Mouse (Mus musculus) MEL (cell line): ENCODE results near the gene Rrp36. TPM values are rescaled to one million over a fixed set of nuclear protein-coding genes. Genes with fewer than 3 reads are reported as not detected.

Experiments used
- DNase-seq: peaks from one replicate; pipeline ENCODE4 v3.0.0; 2011; ENCODE audit warnings: low read depth, low spot score
- H3K27ac ChIP-seq: 2 replicates; pipeline ENCODE4 v1.5.1; 2012; ENCODE audit warnings: low read depth, mild to moderate bottlenecking, control low read depth, low read length, moderate library complexity; ENCODE audit not compliant: control insufficient read depth
- H3K27me3 ChIP-seq, 2 experiments: fragments of 150-350 bp in 1 of 2; sonication (generic) in 1 of 2; 2 replicates each; pipeline ENCODE4 v1.6.1; 2012; ENCODE audit warnings: low read length in 2 of 2, mild to moderate bottlenecking in 2 of 2, improper control_type of control experiment in 1 of 2, moderate library complexity in 1 of 2; ENCODE audit not compliant: insufficient read depth in 2 of 2, control insufficient read depth in 1 of 2
- H3K36me3 ChIP-seq, 2 experiments: 2 replicates each; pipeline ENCODE4 v1.6.1; 2012 to 2014; ENCODE audit warnings: low read length in 2 of 2, improper control_type of control experiment in 1 of 2, inconsistent platforms in 1 of 2, mild to moderate bottlenecking in 1 of 2; ENCODE audit not compliant: insufficient read depth in 2 of 2, control insufficient read depth in 1 of 2
- H3K4me1 ChIP-seq, 2 experiments: fragments of 150-350 bp in 1 of 2; sonication (generic) in 1 of 2; 2 replicates each; pipeline ENCODE4 v1.6.1; 2012; ENCODE audit warnings: low read length in 2 of 2, improper control_type of control experiment in 1 of 2, mild to moderate bottlenecking in 1 of 2; ENCODE audit not compliant: insufficient read depth in 2 of 2, control insufficient read depth in 1 of 2
- H3K4me3 ChIP-seq, 2 experiments: fragments of 150-350 bp in 1 of 2; sonication (generic) in 1 of 2; 2 replicates each; pipeline ENCODE4 v1.5.1; 2012; ENCODE audit warnings: low read depth in 2 of 2, low read length in 2 of 2, mild to moderate bottlenecking in 2 of 2, moderate library complexity in 2 of 2, control low read depth in 1 of 2, improper control_type of control experiment in 1 of 2; ENCODE audit not compliant: control insufficient read depth in 1 of 2, insufficient read depth in 1 of 2
- H3K79me2 ChIP-seq: 2 replicates; pipeline ENCODE4 v1.6.1; 2012; ENCODE audit warnings: mild to moderate bottlenecking, low read length, moderate library complexity; ENCODE audit not compliant: control insufficient read depth, poor library complexity, insufficient read depth
- H3K9ac ChIP-seq: 2 replicates; pipeline ENCODE4 v1.6.1; 2012; ENCODE audit warnings: low read depth, mild to moderate bottlenecking, control low read depth, low read length, moderate library complexity; ENCODE audit not compliant: control insufficient read depth, poor library complexity, severe bottlenecking
- H3K9me3 ChIP-seq: fragments of 150-350 bp; sonication (generic); replicated peaks from 2 replicates; pipeline ENCODE4 v1.6.1; 2012; ENCODE audit warnings: mild to moderate bottlenecking, low read length, improper control_type of control experiment, moderate library complexity; ENCODE audit not compliant: insufficient read depth
- CHD1 ChIP-seq: IDR thresholded peaks from 2 replicates; pipeline ENCODE4 v1.6.1; 2012; ENCODE audit warnings: low read depth, mild to moderate bottlenecking, inconsistent platforms, low read length, improper control_type of control experiment
- CHD2 ChIP-seq: IDR thresholded peaks from 2 replicates; pipeline ENCODE4 v1.6.1; 2011; ENCODE audit warnings: low read length, improper control_type of control experiment
- CTCF ChIP-seq, 3 experiments: IDR thresholded peaks in 2 of 3; conservative IDR thresholded peaks in 1 of 3; 2 replicates each; pipeline ENCODE4 v1.5.1; 2011 to 2012; ENCODE audit warnings: low read length in 3 of 3, low read depth in 2 of 3, mild to moderate bottlenecking in 2 of 3, improper control_type of control experiment in 1 of 3, inconsistent platforms in 1 of 3, mixed read lengths in 1 of 3, moderate library complexity in 1 of 3; ENCODE audit not compliant: control insufficient read depth in 1 of 3, insufficient read depth in 1 of 3, poor library complexity in 1 of 3, severe bottlenecking in 1 of 3
- E2F4 ChIP-seq: IDR thresholded peaks from 2 replicates; pipeline ENCODE4 v1.6.1; 2011; ENCODE audit warnings: low read depth, low read length, improper control_type of control experiment, borderline replicate concordance
- ELF1 ChIP-seq: IDR thresholded peaks from 2 replicates; pipeline ENCODE4 v1.6.1; 2014; ENCODE audit warnings: low read depth, mild to moderate bottlenecking, inconsistent platforms, low read length, improper control_type of control experiment, moderate library complexity
- EP300 ChIP-seq, 2 experiments: IDR thresholded peaks; 2 replicates each; pipeline ENCODE4 v1.6.1; 2011; ENCODE audit warnings: improper control_type of control experiment in 2 of 2, low read length in 2 of 2, low read depth in 1 of 2, mild to moderate bottlenecking in 1 of 2
- ETS1 ChIP-seq: IDR thresholded peaks from 2 replicates; pipeline ENCODE4 v1.6.1; 2012; ENCODE audit warnings: low read depth, mild to moderate bottlenecking, inconsistent platforms, low read length, improper control_type of control experiment, moderate library complexity
- GABPA ChIP-seq: IDR thresholded peaks from 2 replicates; pipeline ENCODE4 v1.6.1; 2012; ENCODE audit warnings: low read depth, mild to moderate bottlenecking, inconsistent platforms, low read length, improper control_type of control experiment, moderate library complexity
- GATA1 ChIP-seq: IDR thresholded peaks from 2 replicates; pipeline ENCODE4 v1.6.1; 2011; ENCODE audit warnings: low read depth, low read length, improper control_type of control experiment
- HCFC1 ChIP-seq: IDR thresholded peaks from 2 replicates; pipeline ENCODE4 v1.6.1; 2012; ENCODE audit warnings: low read depth, mild to moderate bottlenecking, inconsistent platforms, low read length, improper control_type of control experiment, moderate library complexity
- JUND ChIP-seq: IDR thresholded peaks from 2 replicates; pipeline ENCODE4 v1.6.1; 2011; ENCODE audit warnings: low read depth, mild to moderate bottlenecking, improper control_type of control experiment, low read length
- KAT2A ChIP-seq: conservative IDR thresholded peaks from 2 replicates; pipeline ENCODE4 v1.6.1; 2012; ENCODE audit warnings: low read depth, low read length, improper control_type of control experiment, inconsistent platforms
- MAFK ChIP-seq: IDR thresholded peaks from 2 replicates; pipeline ENCODE4 v1.6.1; 2011; ENCODE audit warnings: low read depth, mild to moderate bottlenecking, low read length, improper control_type of control experiment, borderline replicate concordance
- MAX ChIP-seq: IDR thresholded peaks from 2 replicates; pipeline ENCODE4 v1.6.1; 2011; ENCODE audit warnings: low read length, improper control_type of control experiment
- MAZ ChIP-seq: IDR thresholded peaks from 2 replicates; pipeline ENCODE4 v1.6.1; 2012; ENCODE audit warnings: low read depth, mild to moderate bottlenecking, inconsistent platforms, low read length, improper control_type of control experiment
- MEF2A ChIP-seq: IDR thresholded peaks from 2 replicates; pipeline ENCODE4 v1.6.1; 2014; ENCODE audit warnings: low read depth, mild to moderate bottlenecking, inconsistent platforms, low read length, improper control_type of control experiment; ENCODE audit not compliant: poor library complexity, insufficient replicate concordance, severe bottlenecking; ENCODE audit errors: extremely low read depth
- MXI1 ChIP-seq: IDR thresholded peaks from 2 replicates; pipeline ENCODE4 v1.6.1; 2011; ENCODE audit warnings: mild to moderate bottlenecking, low read depth, low read length, improper control_type of control experiment
- MYB ChIP-seq: IDR thresholded peaks from 2 replicates; pipeline ENCODE4 v1.6.1; 2011; ENCODE audit warnings: mild to moderate bottlenecking, low read depth, low read length, improper control_type of control experiment
- MYC ChIP-seq: IDR thresholded peaks from 2 replicates; pipeline ENCODE4 v1.6.1; 2011; ENCODE audit warnings: low read depth, mild to moderate bottlenecking, low read length, improper control_type of control experiment, moderate library complexity
- NELFE ChIP-seq: IDR thresholded peaks from 2 replicates; pipeline ENCODE4 v1.6.1; 2011; ENCODE audit warnings: low read depth, low read length, improper control_type of control experiment
- NRF1 ChIP-seq: IDR thresholded peaks from 2 replicates; pipeline ENCODE4 v1.6.1; 2014; ENCODE audit warnings: low read depth, mild to moderate bottlenecking, inconsistent platforms, low read length, improper control_type of control experiment, moderate library complexity; ENCODE audit not compliant: poor library complexity, insufficient read depth, severe bottlenecking
- POLR2AphosphoS2 ChIP-seq: IDR thresholded peaks from 2 replicates; pipeline ENCODE4 v1.6.1; 2011; ENCODE audit warnings: low read length, improper control_type of control experiment
- POLR2AphosphoS5 ChIP-seq: IDR thresholded peaks from 2 replicates; pipeline ENCODE4 v1.6.1; 2012; ENCODE audit warnings: low read depth, borderline replicate concordance, mild to moderate bottlenecking, inconsistent platforms, low read length, moderate library complexity, mixed read lengths
- RAD21 ChIP-seq: IDR thresholded peaks from 2 replicates; pipeline ENCODE4 v1.6.1; 2011; ENCODE audit warnings: mild to moderate bottlenecking, low read depth, low read length, improper control_type of control experiment
- RCOR1 ChIP-seq: IDR thresholded peaks from 2 replicates; pipeline ENCODE4 v1.6.1; 2012; ENCODE audit warnings: low read depth, mild to moderate bottlenecking, inconsistent platforms, low read length, improper control_type of control experiment
- SMC3 ChIP-seq: IDR thresholded peaks from 2 replicates; pipeline ENCODE4 v1.6.1; 2011; ENCODE audit warnings: low read depth, low read length, improper control_type of control experiment
- TAL1 ChIP-seq: IDR thresholded peaks from 2 replicates; pipeline ENCODE4 v1.6.1; 2012; ENCODE audit warnings: mild to moderate bottlenecking, inconsistent platforms, low read length, moderate library complexity, mixed read lengths
- TBP ChIP-seq: IDR thresholded peaks from 2 replicates; pipeline ENCODE4 v1.8.0; 2011; ENCODE audit warnings: low read depth, low read length, improper control_type of control experiment
- TCF12 ChIP-seq: IDR thresholded peaks from 2 replicates; pipeline ENCODE4 v1.6.1; 2014; ENCODE audit warnings: low read depth, mild to moderate bottlenecking, inconsistent platforms, low read length, improper control_type of control experiment, moderate library complexity
- UBTF ChIP-seq: IDR thresholded peaks from 2 replicates; pipeline ENCODE4 v1.6.1; 2012; ENCODE audit warnings: low read depth, mild to moderate bottlenecking, inconsistent platforms, low read length, improper control_type of control experiment, moderate library complexity, borderline replicate concordance; ENCODE audit not compliant: insufficient read depth
- USF1 ChIP-seq: IDR thresholded peaks from 2 replicates; pipeline ENCODE4 v1.6.1; 2014; ENCODE audit warnings: low read depth, mild to moderate bottlenecking, inconsistent platforms, low read length, improper control_type of control experiment, moderate library complexity
- ZC3H11A ChIP-seq: IDR thresholded peaks from 2 replicates; pipeline ENCODE4 v1.6.1; 2012; ENCODE audit warnings: low read depth, mild to moderate bottlenecking, inconsistent platforms, low read length, improper control_type of control experiment
- ZKSCAN1 ChIP-seq: IDR thresholded peaks from 2 replicates; pipeline ENCODE4 v1.6.1; 2012; ENCODE audit warnings: low read depth, mild to moderate bottlenecking, inconsistent platforms, low read length, improper control_type of control experiment, moderate library complexity
- ZMIZ1 ChIP-seq: IDR thresholded peaks from 2 replicates; pipeline ENCODE4 v1.6.1; 2012; ENCODE audit warnings: low read depth, mild to moderate bottlenecking, inconsistent platforms, low read length, improper control_type of control experiment, moderate library complexity
- polyA plus RNA-seq, 2 experiments: library from polyadenylated mRNA; stranded (reverse) in 1 of 2; unstranded in 1 of 2; fragments of >175 nt in 1 of 2; fragments of >200 nt in 1 of 2; gene quantifications; 2 replicates each; pipeline versions ENCODE4 v1.2.1 to v1.2.4; 2012; ENCODE audit warnings: low replicate concordance in 2 of 2, low read depth in 1 of 2; ENCODE audit not compliant: insufficient read length in 2 of 2, insufficient read depth in 1 of 2, missing spikeins in 1 of 2
- total RNA-seq: library from RNA; depleted of rRNA; stranded (reverse); fragments of 300-350 nt; gene quantifications from 2 replicates; pipeline ENCODE4 v1.2.3, GENCODE M21; 2012

Gene Rrp36
- total and polyA plus RNA-seq, 3 experiments: 51.2 to 55.3 TPM; not detected in 1

- DNase-seq: peak; percentile 93
- Histone ChIP-seq H3K4me1 (peaks cover 6 to 10% of the 10 kb centered on the region in 2 experiments; a peak in 3 of 4 replicates), H3K36me3 (peaks cover 0 to 7% of the 10 kb centered on the region in 2 experiments; a peak in 2 of 4 replicates), H3K27me3 (no peaks in the 10 kb centered on the region), H3K27ac (peak within 1 kb of the TSS; percentile 58), H3K79me2 (peaks cover 16% of the 10 kb centered on the region), H3K9me3 (no peaks in the 10 kb centered on the region), H3K9ac (peak within 1 kb of the TSS; percentile 83), H3K4me3 (peak within 1 kb of the TSS; percentile 78 to 99)
- TF ChIP-seq ZKSCAN1: no peak
- TF ChIP-seq TCF12: peak; percentile 23; the same call in 1 of the 2 replicates
- no peak for TF ChIP-seq TAL1
- 0 out of 6 replicates have a peak, but pooled peaks of 1 of the 3 experiments have one; percentile 1 for TF ChIP-seq CTCF (IDR thresholded peaks at IDR 0.05 in 2 of 3, conservative IDR thresholded peaks at IDR 0.05 in 1 of 3; ENCODE audit: control insufficient read depth in 1 of 3, insufficient read depth in 1 of 3, low read depth in 2 of 3, low read length in 3 of 3, poor library complexity in 1 of 3, severe bottlenecking in 1 of 3)
- TF ChIP-seq ZMIZ1: peak; percentile 21; the same call in 1 of the 2 replicates
- 0 out of 2 replicates have a peak, but pooled peaks have one; percentile 5 for TF ChIP-seq RCOR1
- TF ChIP-seq USF1: peak; percentile 49; the same call in 1 of the 2 replicates
- TF ChIP-seq ETS1: no peak
- TF ChIP-seq MYB: no peak
- TF ChIP-seq E2F4: no peak
- peak; percentile 59; the same call in 1 of the 2 replicates for TF ChIP-seq HCFC1
- TF ChIP-seq POLR2AphosphoS5: no peak
- TF ChIP-seq NRF1: peak; percentile 82
- TF ChIP-seq MEF2A: no peak
- TF ChIP-seq MAZ: peak; percentile 83
- TF ChIP-seq KAT2A: no peak
- TF ChIP-seq CHD2: no peak
- TF ChIP-seq MAX: peak; percentile 52
- peak; percentile 44; the same call in 1 of the 2 replicates for TF ChIP-seq MYC
- TF ChIP-seq ZC3H11A: no peak
- peak; percentile 42; the same call in 1 of the 2 replicates for TF ChIP-seq TBP
- TF ChIP-seq POLR2AphosphoS2: peak; percentile 71
- TF ChIP-seq MXI1: peak; percentile 63; the same call in 1 of the 2 replicates
- TF ChIP-seq GABPA: no peak
- peak; percentile 70; the same call in 1 of the 2 replicates for TF ChIP-seq ELF1
- no peak for TF ChIP-seq GATA1
- TF ChIP-seq UBTF: no peak; the same call in 1 of the 2 replicates
- TF ChIP-seq SMC3: no peak
- no peak for TF ChIP-seq EP300 (IDR thresholded peaks at IDR 0.05; ENCODE audit: low read depth in 1 of 2, low read length in 2 of 2)
- TF ChIP-seq MAFK: no peak
- no peak for TF ChIP-seq JUND
- TF ChIP-seq CHD1: peak; percentile 53; the same call in 1 of the 2 replicates
- TF ChIP-seq RAD21: no peak
- TF ChIP-seq NELFE: peak; percentile 80
These were observed 23.7 kb downstream of the Rrp36 start, which contains the start of gene Cul7 for GRCm38 (mm10) chr17:46650232-46651031. Cul7 (plus strand) TSS chr17:46650337.
